Mouse (Mus musculus): ENCODE results near the gene Ppm1h. TPM values are rescaled to one million over a fixed set of nuclear protein-coding genes. Genes with fewer than 3 reads are reported as not detected.

Gene Ppm1h
- total and polyA plus RNA-seq, 3 experiments: 6.9 to 14.9 TPM; not detected in 1

- peaks cover 0 to 4% of the 10 kb centered on the region in 2 experiments; a peak in 2 of 4 replicates for H3K36me3 ChIP-seq (ENCODE audit: control insufficient read depth in 1 of 2, insufficient read depth in 2 of 2, low read length in 2 of 2)
- no peaks in the 10 kb centered on the region for H3K79me2 ChIP-seq (ENCODE audit: control insufficient read depth, insufficient read depth, low read length, poor library complexity)
- no peak overlapping the region for H3K27ac ChIP-seq (ENCODE audit: control insufficient read depth, low read depth, low read length)
- H3K27me3 ChIP-seq (ENCODE audit: control insufficient read depth in 1 of 2, insufficient read depth in 2 of 2, low read length in 2 of 2): no peaks in the 10 kb centered on the region
- no peak for TF ChIP-seq POLR2AphosphoS2 (IDR thresholded peaks at IDR 0.05; ENCODE audit: low read length)
- no peak for TF ChIP-seq ETS1 (IDR thresholded peaks at IDR 0.05; ENCODE audit: low read depth, low read length)
- TF ChIP-seq ZNF384 (IDR thresholded peaks at IDR 0.05; ENCODE audit: low read depth, low read length): no peak
- no peak for TF ChIP-seq MEF2A (IDR thresholded peaks at IDR 0.05; ENCODE audit: extremely low read depth, insufficient replicate concordance, low read depth, low read length, poor library complexity, severe bottlenecking)
- no peak for TF ChIP-seq MYC (IDR thresholded peaks at IDR 0.05; ENCODE audit: low read depth, low read length)
- TF ChIP-seq TAL1 (IDR thresholded peaks at IDR 0.05; ENCODE audit: low read length): no peak
- no peak for TF ChIP-seq ELF1 (IDR thresholded peaks at IDR 0.05; ENCODE audit: low read depth, low read length)
- TF ChIP-seq CHD1 (IDR thresholded peaks at IDR 0.05; ENCODE audit: low read depth, low read length): no peak
- no peak for TF ChIP-seq TCF12 (IDR thresholded peaks at IDR 0.05; ENCODE audit: low read depth, low read length)
- TF ChIP-seq E2F4 (IDR thresholded peaks at IDR 0.05; ENCODE audit: borderline replicate concordance, low read depth, low read length): no peak
- TF ChIP-seq ZKSCAN1 (IDR thresholded peaks at IDR 0.05; ENCODE audit: low read depth, low read length): no peak
- no peak for TF ChIP-seq HCFC1 (IDR thresholded peaks at IDR 0.05; ENCODE audit: low read depth, low read length)
- no peak for TF ChIP-seq CTCF (IDR thresholded peaks at IDR 0.05 in 2 of 3, conservative IDR thresholded peaks at IDR 0.05 in 1 of 3; ENCODE audit: control insufficient read depth in 1 of 3, insufficient read depth in 1 of 3, low read depth in 2 of 3, low read length in 3 of 3, poor library complexity in 1 of 3, severe bottlenecking in 1 of 3)
- no peak for TF ChIP-seq NELFE (IDR thresholded peaks at IDR 0.05; ENCODE audit: low read depth, low read length)
- TF ChIP-seq EP300 (IDR thresholded peaks at IDR 0.05; ENCODE audit: low read depth in 1 of 2, low read length in 2 of 2): no peak
- H3K9me3 ChIP-seq (replicated peaks; ENCODE audit: insufficient read depth, low read length): no peaks in the 10 kb centered on the region
- H3K9ac ChIP-seq (ENCODE audit: control insufficient read depth, low read depth, low read length, poor library complexity, severe bottlenecking): no peak overlapping the region
- no peak for DNase-seq (ENCODE audit: low read depth, low spot score)
- no peak overlapping the region for H3K4me3 ChIP-seq (ENCODE audit: control insufficient read depth in 1 of 2, insufficient read depth in 1 of 2, low read depth in 2 of 2, low read length in 2 of 2)
- H3K4me1 ChIP-seq (ENCODE audit: control insufficient read depth in 1 of 2, insufficient read depth in 2 of 2, low read length in 2 of 2): peaks cover 0 to 11% of the 10 kb centered on the region in 2 experiments; a peak in 2 of 4 replicates
Observed at GRCm38 (mm10) chr10:122876964-122877363, 198.4 kb downstream of the Ppm1h start.

- TF ChIP-seq USF1 (IDR thresholded peaks at IDR 0.05; ENCODE audit: low read depth, low read length): no peak
- Histone ChIP-seq H3K4me3 (ENCODE audit: control insufficient read depth in 1 of 2, insufficient read depth in 1 of 2, low read depth in 2 of 2, low read length in 2 of 2) (no peak overlapping the region), H3K27me3 (ENCODE audit: control insufficient read depth in 1 of 2, insufficient read depth in 2 of 2, low read length in 2 of 2) (no peaks in the 10 kb centered on the region), H3K9ac (ENCODE audit: control insufficient read depth, low read depth, low read length, poor library complexity, severe bottlenecking) (no peak overlapping the region), H3K4me1 (ENCODE audit: control insufficient read depth in 1 of 2, insufficient read depth in 2 of 2, low read length in 2 of 2) (peaks cover 0 to 9% of the 10 kb centered on the region in 2 experiments; a peak in 2 of 4 replicates), H3K27ac (ENCODE audit: control insufficient read depth, low read depth, low read length) (no peak overlapping the region), H3K9me3 (replicated peaks; ENCODE audit: insufficient read depth, low read length) (no peaks in the 10 kb centered on the region), H3K79me2 (ENCODE audit: control insufficient read depth, insufficient read depth, low read length, poor library complexity) (no peaks in the 10 kb centered on the region), H3K36me3 (ENCODE audit: control insufficient read depth in 1 of 2, insufficient read depth in 2 of 2, low read length in 2 of 2) (peaks cover 0 to 4% of the 10 kb centered on the region in 2 experiments; a peak in 2 of 4 replicates)
- no peak for DNase-seq (ENCODE audit: low read depth, low spot score)
Observed at GRCm38 (mm10) chr10:122877436-122877835, 198.9 kb downstream of the Ppm1h start.
